Mouse (Mus musculus) midbrain, embryonic 16.5 days (tissue): ENCODE measurements around the gene Rsrc1. TPM values are rescaled to one million over a fixed set of nuclear protein-coding genes. Genes with fewer than 3 reads are reported as not detected.

ENCODE experiments used
- ATAC-seq: fragments of 200-750 bp; cut with Nextera tagmentation; 2 replicates; pipeline ENCODE4 v1.8.0; 2017; ENCODE audit warnings: moderate TSS enrichment
- H3K27ac ChIP-seq: fragments of 300-500 bp; sonication (generic); 2 replicates; pipeline ENCODE4 v1.5.1; 2014; ENCODE audit warnings: mild to moderate bottlenecking, low read length, mixed read lengths
- H3K27me3 ChIP-seq: fragments of 300-500 bp; sonication (generic); 2 replicates; pipeline ENCODE4 v1.6.1; 2014; ENCODE audit warnings: low read depth, low read length, mixed read lengths; ENCODE audit not compliant: control insufficient read depth, insufficient read depth
- H3K36me3 ChIP-seq: fragments of 300-500 bp; sonication (generic); 2 replicates; pipeline ENCODE4 v1.6.1; 2014; ENCODE audit warnings: mild to moderate bottlenecking, low read length, moderate library complexity, mixed read lengths; ENCODE audit not compliant: control insufficient read depth, insufficient read depth
- H3K4me1 ChIP-seq: fragments of 300-500 bp; sonication (generic); 2 replicates; pipeline ENCODE4 v1.6.1; 2014; ENCODE audit warnings: mild to moderate bottlenecking, low read length, mixed read lengths; ENCODE audit not compliant: control insufficient read depth, insufficient read depth
- H3K4me2 ChIP-seq: fragments of 300-500 bp; sonication (generic); 2 replicates; pipeline ENCODE4 v1.6.1; 2014; ENCODE audit warnings: mild to moderate bottlenecking, low read length, mixed read lengths
- H3K4me3 ChIP-seq: fragments of 300-500 bp; sonication (generic); 2 replicates; pipeline ENCODE4 v1.5.1; 2014; ENCODE audit warnings: low read depth, mild to moderate bottlenecking, low read length, moderate library complexity, mixed read lengths
- H3K9ac ChIP-seq: fragments of 300-500 bp; sonication (generic); 2 replicates; pipeline ENCODE4 v1.6.1; 2014; ENCODE audit warnings: low read depth, low read length, mixed read lengths
- H3K9me3 ChIP-seq: fragments of 300-500 bp; sonication (generic); replicated peaks from 2 replicates; pipeline ENCODE4 v1.6.1; 2014; ENCODE audit warnings: mild to moderate bottlenecking, low read length, mixed read lengths; ENCODE audit not compliant: control insufficient read depth, poor library complexity, severe bottlenecking
- WGBS: fragments of 180-500 bp; shearing (Covaris S2); extraction: QIAGEN DNeasy Blood & Tissue Kit; methylation state at CpG from one replicate; pipeline ENCODE4 v1.1.7; 2014; 5-methylcytosine and 5-hydroxymethylcytosine counted together
- polyA plus RNA-seq: library from polyadenylated mRNA; unstranded; fragments of >200 nt; fragmentation: Nextera tagmentation; extraction: Ambion mirVana; gene quantifications from 2 replicates; pipeline ENCODE4 v1.2.1, GENCODE M21; 2015

Gene Rsrc1
- polyA plus RNA-seq, 1 experiment from 2014 or later: 42.4 TPM

DNA sequence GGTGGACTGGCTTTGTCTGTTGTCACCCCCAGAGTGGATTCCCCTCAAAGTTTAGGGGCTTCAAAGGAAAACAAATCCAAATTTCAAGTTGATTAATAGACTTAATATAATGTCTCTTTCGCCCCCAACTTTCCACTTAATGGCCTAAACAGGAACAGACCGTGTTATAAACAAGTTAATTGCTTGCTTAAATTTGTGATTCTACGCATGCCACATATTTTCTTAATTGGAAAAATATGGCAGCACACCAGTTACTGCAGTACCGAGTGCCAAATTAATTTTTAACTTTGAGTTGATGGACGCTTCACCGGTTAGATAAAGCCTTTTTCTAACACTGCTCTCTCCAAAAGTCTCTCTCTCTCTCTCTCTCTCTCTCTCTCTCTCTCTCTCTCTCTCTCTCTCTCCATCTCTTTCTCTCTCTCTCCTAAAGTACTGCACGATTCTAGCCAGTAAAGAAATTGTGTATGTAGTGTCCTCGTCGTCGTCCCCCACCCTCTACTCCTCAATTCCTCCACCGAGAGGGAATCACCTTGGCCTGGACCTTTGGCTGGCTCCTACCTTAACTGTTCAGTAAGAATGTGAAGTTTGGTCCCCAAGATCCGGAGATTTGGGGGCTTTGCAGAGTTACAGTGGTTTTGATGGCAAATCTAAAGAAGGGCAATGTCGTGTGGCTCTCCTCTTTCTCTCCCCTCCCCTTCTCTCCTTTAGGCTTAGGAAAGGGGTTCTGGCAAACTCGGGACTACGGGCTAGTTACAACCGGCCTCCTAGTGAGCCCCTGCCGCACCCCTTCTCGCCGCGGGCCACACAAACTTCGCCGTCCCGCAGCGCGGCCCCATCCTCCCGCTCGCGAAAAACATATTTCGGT lies 847 bp upstream of the Rsrc1 start:
- Histone ChIP-seq H3K36me3 (no peaks in the 10 kb centered on the region), H3K9ac (peak overlapping the region; percentile 66), H3K4me3 (peak overlapping the region; percentile 52), H3K27me3 (no peaks in the 10 kb centered on the region), H3K4me2 (peak overlapping the region; percentile 62), H3K27ac (peak overlapping the region; percentile 84), H3K9me3 (no peaks in the 10 kb centered on the region), H3K4me1 (peaks cover 13% of the 10 kb centered on the region)
- no peak for ATAC-seq
- 2% methylated on average over 29 of the region's 29 CpGs for WGBS

DNA sequence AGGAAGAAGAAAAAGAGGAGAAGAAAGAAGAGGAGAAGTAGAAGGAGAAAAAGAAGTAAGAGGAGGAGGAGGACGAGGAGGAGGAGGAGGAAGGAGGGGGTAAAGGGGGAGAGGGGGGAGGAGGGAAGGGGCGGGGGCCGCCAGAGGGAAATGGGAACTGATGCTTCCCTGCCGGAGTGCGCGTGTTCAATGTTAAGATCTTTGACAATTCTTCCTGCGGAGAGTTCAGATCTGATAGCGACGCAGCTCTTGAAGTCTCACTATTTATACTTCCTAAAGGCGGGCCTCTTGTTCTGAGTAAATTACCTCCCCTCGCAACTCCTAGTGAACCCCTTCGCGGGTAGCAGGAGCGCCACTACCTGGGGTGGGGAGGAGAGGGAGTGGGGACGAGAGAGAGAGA lies 516 bp downstream of the Rsrc1 start, which contains the start of gene Shox2:
Gene Shox2, minus strand, starts transcription at position 66 of the 400 bp plus-strand sequence.
- H3K9me3 ChIP-seq: no peaks in the 10 kb centered on the region
- H3K9ac ChIP-seq: peak within 1 kb of the TSS; percentile 66
- under 1% methylated on average over 14 of the region's 15 CpGs for WGBS
- H3K27me3 ChIP-seq: no peaks in the 10 kb centered on the region
- no peaks in the 10 kb centered on the region for H3K36me3 ChIP-seq
- peaks cover 21% of the 10 kb centered on the region for H3K4me1 ChIP-seq
- peak within 1 kb of the TSS; percentile 84 for H3K27ac ChIP-seq
- ATAC-seq: 0 out of 2 replicates have a peak, but pooled peaks have one; percentile 14
- H3K4me2 ChIP-seq: peak within 1 kb of the TSS; percentile 62
- H3K4me3 ChIP-seq: peak within 1 kb of the TSS; percentile 52

DNA sequence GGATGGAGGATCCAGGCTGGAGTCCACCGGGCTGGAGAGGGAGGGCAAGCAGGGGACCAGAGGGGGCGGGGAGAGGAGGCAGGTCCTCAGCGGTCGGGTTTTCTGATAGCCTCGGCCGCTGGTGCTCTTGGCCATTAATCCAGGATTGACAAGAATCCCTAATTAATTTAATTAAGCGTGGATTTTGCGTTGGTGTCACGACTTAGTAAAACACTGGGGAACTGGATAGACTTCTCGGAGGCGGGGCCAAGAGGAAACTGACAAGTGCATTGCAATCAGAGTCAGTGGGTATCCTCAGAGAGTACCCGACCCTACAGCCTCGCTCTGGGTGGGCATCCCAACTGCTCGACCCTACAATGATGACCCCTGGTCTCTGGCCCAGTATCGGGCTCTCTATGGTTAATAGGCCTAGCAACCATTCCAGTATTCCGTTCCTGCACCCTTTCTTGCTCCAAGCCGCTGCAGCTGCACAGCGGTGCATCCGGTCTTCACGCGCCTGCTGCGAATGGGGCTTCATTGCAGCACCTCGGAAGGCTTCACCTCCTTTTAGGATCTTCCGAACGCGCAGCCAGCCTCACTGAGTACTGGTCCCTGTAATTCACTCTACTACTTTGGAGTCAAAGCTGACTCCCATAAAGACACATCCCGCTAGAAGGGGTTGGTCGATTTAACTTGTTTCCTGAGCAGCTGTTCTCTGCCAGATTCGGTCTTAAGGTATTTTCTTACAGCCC lies 1.2 kb downstream of the Rsrc1 start:
- Histone ChIP-seq H3K9ac (peak overlapping the region; percentile 52; the same call in 1 of the 2 replicates), H3K27ac (peak overlapping the region; percentile 84), H3K4me2 (peak overlapping the region; percentile 62), H3K9me3 (no peaks in the 10 kb centered on the region), H3K4me3 (peak overlapping the region; percentile 52), H3K36me3 (no peaks in the 10 kb centered on the region), H3K27me3 (no peaks in the 10 kb centered on the region), H3K4me1 (peaks cover 22% of the 10 kb centered on the region)
- ATAC-seq: 0 out of 2 replicates have a peak, but pooled peaks have one; percentile 8
- under 1% methylated on average over 29 of the region's 29 CpGs for WGBS

DNA sequence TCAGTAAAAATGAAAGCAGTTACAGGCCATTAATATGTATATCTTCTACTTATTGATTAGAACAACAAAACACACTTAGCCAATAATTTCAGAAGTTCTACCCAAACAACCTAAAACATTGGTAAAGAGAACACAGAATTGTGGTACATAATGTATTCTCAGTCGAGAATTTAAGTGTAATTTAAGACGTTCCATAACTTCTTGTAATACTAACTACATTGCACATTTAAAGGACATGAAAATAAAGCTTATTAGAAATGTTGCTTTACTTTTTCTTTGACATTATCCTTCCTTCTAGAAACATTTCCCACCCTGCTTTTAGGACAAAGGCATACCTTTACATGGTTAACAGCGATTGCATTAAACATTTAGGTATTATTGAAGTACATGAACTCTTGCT lies 2.3 kb downstream of the Rsrc1 start:
- Histone ChIP-seq H3K9ac (no peak overlapping the region), H3K36me3 (no peaks in the 10 kb centered on the region), H3K4me2 (no peak overlapping the region), H3K27me3 (no peaks in the 10 kb centered on the region), H3K4me3 (no peak overlapping the region), H3K9me3 (no peaks in the 10 kb centered on the region), H3K27ac (no peak overlapping the region), H3K4me1 (peaks cover 22% of the 10 kb centered on the region)
- WGBS: 19% methylated on average over 3 of the region's 3 CpGs
- ATAC-seq: no peak

DNA sequence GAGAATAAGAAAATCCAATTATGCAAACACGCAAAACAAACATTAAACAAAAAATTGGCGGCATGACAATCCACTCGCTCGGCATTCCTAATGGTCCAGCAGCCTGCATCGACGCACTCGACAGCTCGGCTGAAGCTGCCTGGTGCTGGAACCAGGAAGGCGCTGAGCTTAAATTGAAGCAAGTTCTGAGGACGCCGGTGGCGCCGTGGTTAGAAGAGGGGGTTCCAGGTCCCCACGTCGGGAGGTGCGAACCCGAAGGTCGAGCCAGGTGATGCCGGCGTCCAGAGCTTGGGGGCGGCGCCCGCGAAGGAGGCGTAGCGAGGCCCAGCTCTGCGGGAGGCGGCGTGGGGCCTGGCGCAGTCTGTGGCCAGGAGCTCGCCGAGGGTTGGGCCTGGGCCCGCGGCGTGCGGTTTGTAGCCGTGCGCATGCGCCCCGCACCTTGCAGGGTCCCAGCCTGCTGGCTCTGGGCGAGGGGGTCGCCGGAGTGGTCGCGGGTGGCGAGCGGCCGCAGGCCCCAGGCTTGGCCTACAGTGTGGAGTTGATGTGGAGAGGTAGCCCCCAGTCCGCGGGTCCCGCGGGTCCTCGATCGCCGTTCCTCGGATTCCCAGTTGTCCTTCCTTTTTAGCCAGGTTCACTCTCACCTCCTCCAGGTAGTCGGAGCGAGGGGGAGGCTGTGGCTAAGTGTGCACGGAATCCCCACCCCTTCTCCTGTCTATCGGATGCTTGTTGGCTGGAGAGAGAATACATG lies 4.5 kb downstream of the Rsrc1 start:
- H3K36me3 ChIP-seq: no peaks in the 10 kb centered on the region

DNA sequence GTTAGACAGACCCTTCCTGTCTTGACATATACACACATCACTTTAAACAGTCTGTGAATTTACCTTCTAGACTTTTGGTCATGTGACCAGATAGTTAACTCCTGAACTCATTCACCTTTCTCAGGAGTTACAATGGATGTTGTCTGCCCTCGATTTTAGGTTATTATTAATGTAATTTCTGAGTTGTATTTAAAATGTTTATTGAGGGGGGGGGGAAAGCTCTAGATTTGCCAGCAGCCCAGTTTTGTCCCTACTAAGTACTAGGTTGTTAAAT lies 5.0 kb downstream of the Rsrc1 start:
- Histone ChIP-seq H3K9ac (peak overlapping the region; percentile 77), H3K9me3 (no peaks in the 10 kb centered on the region), H3K4me1 (peaks cover 17% of the 10 kb centered on the region), H3K36me3 (no peaks in the 10 kb centered on the region), H3K27me3 (no peaks in the 10 kb centered on the region), H3K4me3 (peak overlapping the region; percentile 85), H3K4me2 (peak overlapping the region; percentile 81), H3K27ac (peak overlapping the region; percentile 75; the same call in 1 of the 2 replicates)
- 6% methylated on average over 1 of the region's 1 CpGs for WGBS
- ATAC-seq: no peak

More for the DNA sequence above, 4.5 kb downstream of the Rsrc1 start:
- H3K27me3 ChIP-seq: no peaks in the 10 kb centered on the region
- WGBS: under 1% methylated on average over 52 of the region's 60 CpGs
- no peaks in the 10 kb centered on the region for H3K9me3 ChIP-seq
- peaks cover 18% of the 10 kb centered on the region for H3K4me1 ChIP-seq
- peak; percentile 94 for ATAC-seq
- peak overlapping the region; percentile 77 for H3K9ac ChIP-seq
- peak overlapping the region; percentile 75 for H3K27ac ChIP-seq
- peak overlapping the region; percentile 81 for H3K4me2 ChIP-seq
- H3K4me3 ChIP-seq: peak overlapping the region; percentile 85

DNA sequence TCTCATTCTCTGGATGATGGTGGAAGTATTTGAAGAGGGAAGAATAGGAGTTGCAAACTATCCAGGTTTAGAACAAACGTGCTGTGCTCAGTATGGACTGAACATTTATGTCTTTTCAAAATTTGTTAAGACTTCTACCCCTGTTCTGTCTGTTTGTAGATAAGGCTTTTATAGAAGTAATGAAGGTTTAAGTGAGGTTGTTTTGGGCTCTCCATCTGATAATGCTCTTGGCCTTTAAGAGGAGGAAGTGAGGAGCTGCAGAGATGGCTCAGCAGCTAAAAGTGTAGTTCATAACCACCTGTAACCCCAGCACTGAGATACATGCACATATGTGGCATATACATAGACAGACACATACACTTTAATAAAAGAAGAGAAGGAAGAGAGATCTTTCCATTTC lies 15.6 kb downstream of the Rsrc1 start:
- Histone ChIP-seq H3K9me3 (no peaks in the 10 kb centered on the region), H3K4me2 (no peak overlapping the region), H3K4me1 (no peaks in the 10 kb centered on the region), H3K36me3 (peaks cover 8% of the 10 kb centered on the region; the same call in 1 of the 2 replicates), H3K27ac (no peak overlapping the region), H3K9ac (no peak overlapping the region), H3K4me3 (no peak overlapping the region), H3K27me3 (no peaks in the 10 kb centered on the region)
- WGBS: 97% methylated on average over 1 of the region's 1 CpGs
- no peak for ATAC-seq

DNA sequence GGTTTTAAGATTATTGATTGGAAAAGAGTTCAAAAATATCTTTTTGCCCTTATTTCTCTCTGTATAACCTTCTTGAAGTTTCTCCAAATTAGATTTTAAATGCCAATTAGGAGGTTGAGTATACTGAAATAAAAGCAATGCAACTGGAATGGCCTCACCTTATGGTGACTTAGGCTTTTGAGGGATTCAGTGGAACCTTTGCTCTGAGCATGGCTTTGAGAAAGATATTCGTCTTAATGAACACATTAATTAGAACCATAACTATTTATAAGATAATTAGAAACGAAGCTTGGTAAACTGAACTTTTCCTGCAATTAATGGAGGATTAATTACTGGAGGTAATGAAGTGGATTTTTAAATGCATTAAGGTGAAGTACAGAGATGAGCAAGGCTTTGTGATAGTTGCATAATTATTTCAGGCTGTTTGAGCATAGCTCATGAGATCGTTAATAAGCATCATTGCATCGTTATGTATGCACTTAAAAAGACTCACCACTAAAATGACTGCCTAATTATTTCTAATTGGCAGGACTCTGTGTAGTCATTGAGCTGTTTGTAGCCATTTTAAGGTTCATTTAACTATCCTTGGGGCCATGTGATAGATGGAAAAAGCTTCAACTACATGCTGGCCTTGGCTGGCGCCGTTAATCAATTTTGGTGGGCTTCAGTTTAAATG lies 55.3 kb downstream of the Rsrc1 start:
- Histone ChIP-seq H3K36me3 (no peaks in the 10 kb centered on the region), H3K4me2 (no peak overlapping the region), H3K27ac (no peak overlapping the region), H3K9me3 (no peaks in the 10 kb centered on the region), H3K4me3 (no peak overlapping the region), H3K27me3 (no peaks in the 10 kb centered on the region), H3K4me1 (no peaks in the 10 kb centered on the region), H3K9ac (no peak overlapping the region)
- WGBS: 66% methylated on average over 6 of the region's 6 CpGs
- ATAC-seq: peak; percentile 51; the same call in 1 of the 2 replicates
